Mouse (Mus musculus) urinary bladder, postnatal 4 days (tissue): ENCODE measurements around the gene Rpn2.

Source experiments
- DNase-seq, 2 experiments: peaks; one replicate each; pipeline ENCODE4 v3.0.0; 2021 to 2022; ENCODE audit warnings: low spot score in 2 of 2

Rpn2 gene

GRCm38 (mm10) chr2:157278717-157279415 is at the start of gene Rpn2:
Rpn2 (plus strand) TSS chr2:157279017.
- DNase-seq: peak; percentile 95 to 97

GRCm38 (mm10) chr2:157235946-157236345 is 42.9 kb upstream of the Rpn2 start:
- no peak for DNase-seq

GRCm38 (mm10) chr2:157245001-157245400 is 33.8 kb upstream of the Rpn2 start:
- peak in 1 of 2 experiments; percentile 56 for DNase-seq

- DNase-seq: peak in 1 of 2 experiments; percentile 16
Observed at GRCm38 (mm10) chr2:157245603-157246002, 33.2 kb upstream of the Rpn2 start.

- no peak for DNase-seq
Observed at GRCm38 (mm10) chr2:157248111-157248510, 30.7 kb upstream of the Rpn2 start.

GRCm38 (mm10) chr2:157259720-157260119 is 19.1 kb upstream of the Rpn2 start:
- peak; percentile 22 to 71 for DNase-seq

- DNase-seq: no peak
Observed at GRCm38 (mm10) chr2:157261930-157262329, 16.9 kb upstream of the Rpn2 start.

GRCm38 (mm10) chr2:157262506-157262905 is 16.3 kb upstream of the Rpn2 start:
- DNase-seq: no peak

GRCm38 (mm10) chr2:157263101-157263500 is 15.7 kb upstream of the Rpn2 start:
- DNase-seq: no peak

- no peak for DNase-seq
Observed at GRCm38 (mm10) chr2:157263832-157264231, 15.0 kb upstream of the Rpn2 start.

GRCm38 (mm10) chr2:157279416-157279800 is 591 bp downstream of the Rpn2 start, which contains the start of gene Mroh8:
Mroh8 (minus strand) TSS chr2:157279549.
- DNase-seq: no peak

- no peak for DNase-seq
Observed at GRCm38 (mm10) chr2:157283321-157283720, 4.5 kb downstream of the Rpn2 start.

- DNase-seq: no peak
Observed at GRCm38 (mm10) chr2:157287542-157287941, 8.7 kb downstream of the Rpn2 start.

- DNase-seq: no peak
Observed at GRCm38 (mm10) chr2:157288996-157289395, 10.2 kb downstream of the Rpn2 start.

GRCm38 (mm10) chr2:157292093-157292492 is 13.3 kb downstream of the Rpn2 start:
- peak; percentile 62 to 87 for DNase-seq

- no peak for DNase-seq
Observed at GRCm38 (mm10) chr2:157296105-157296689, 17.4 kb downstream of the Rpn2 start.

- no peak for DNase-seq
Observed at GRCm38 (mm10) chr2:157300051-157300450, 21.2 kb downstream of the Rpn2 start.

GRCm38 (mm10) chr2:157303096-157303495 is 24.3 kb downstream of the Rpn2 start:
- DNase-seq: no peak

GRCm38 (mm10) chr2:157306091-157307032 is 27.5 kb downstream of the Rpn2 start:
- no peak for DNase-seq

- no peak for DNase-seq
Observed at GRCm38 (mm10) chr2:157307715-157308265, 29.0 kb downstream of the Rpn2 start.

GRCm38 (mm10) chr2:157308273-157308917 is 29.6 kb downstream of the Rpn2 start:
- no peak for DNase-seq
